Mouse (Mus musculus) midbrain, embryonic 13.5 days (tissue): ENCODE data around the gene Tph2. TPM values are rescaled to one million over a fixed set of nuclear protein-coding genes. Genes with fewer than 3 reads are reported as not detected.
A peak's percentile ranks its signal among the peaks of the same experiment; 100 is the strongest.

Experiments used
- ATAC-seq: fragments of 200-750 bp; cut with Nextera tagmentation; 2 replicates; pipeline ENCODE4 v1.8.0; 2017; ENCODE audit warnings: mild to moderate bottlenecking, moderate TSS enrichment, moderate library complexity
- H3K27ac ChIP-seq: fragments of 300-500 bp; sonication (generic); 2 replicates; pipeline ENCODE4 v1.5.1; 2015; ENCODE audit warnings: inconsistent platforms, mild to moderate bottlenecking, moderate library complexity
- H3K27me3 ChIP-seq: fragments of 300-500 bp; sonication (generic); 2 replicates; pipeline ENCODE4 v1.6.1; 2015; ENCODE audit warnings: mild to moderate bottlenecking, inconsistent platforms
- H3K36me3 ChIP-seq: fragments of 300-500 bp; sonication (generic); 2 replicates; pipeline ENCODE4 v1.6.1; 2015; ENCODE audit warnings: mild to moderate bottlenecking, inconsistent platforms
- H3K4me1 ChIP-seq: fragments of 300-500 bp; sonication (generic); replicated peaks from 2 replicates; pipeline ENCODE4 v1.6.1; 2015; ENCODE audit warnings: inconsistent platforms
- H3K4me2 ChIP-seq: fragments of 300-500 bp; sonication (generic); replicated peaks from 2 replicates; pipeline ENCODE4 v1.6.1; 2015; ENCODE audit warnings: moderate library complexity, mild to moderate bottlenecking, inconsistent platforms
- H3K4me3 ChIP-seq: fragments of 300-500 bp; sonication (generic); replicated peaks from 2 replicates; pipeline ENCODE4 v1.5.1; 2015; ENCODE audit warnings: mild to moderate bottlenecking, inconsistent platforms
- H3K9ac ChIP-seq: fragments of 300-500 bp; sonication (generic); replicated peaks from 2 replicates; pipeline ENCODE4 v1.6.1; 2015; ENCODE audit warnings: mild to moderate bottlenecking, inconsistent platforms
- H3K9me3 ChIP-seq: fragments of 300-500 bp; sonication (generic); 2 replicates; pipeline ENCODE4 v1.6.1; 2016; ENCODE audit warnings: mild to moderate bottlenecking, inconsistent platforms
- WGBS: fragments of 180-500 bp; shearing (Covaris S2); methylation state at CpG from one replicate; pipeline ENCODE4 v1.1.7; 2015; 5-methylcytosine and 5-hydroxymethylcytosine counted together
- polyA plus RNA-seq: library from polyadenylated mRNA; unstranded; fragments of >200 nt; fragmentation: Nextera tagmentation; extraction: Ambion mirVana; gene quantifications from 2 replicates; pipeline ENCODE4 v1.2.1, GENCODE M21; 2015

Tph2 gene
- polyA plus RNA-seq, 1 experiment from 2014 or later, result 7.8 TPM

- WGBS, result 61% methylated on average over 4 of the region's 4 CpGs
- no peak overlapping the region for H3K27ac ChIP-seq
- H3K9me3 ChIP-seq, result no peaks in the 10 kb centered on the region
- H3K36me3 ChIP-seq, result no peaks in the 10 kb centered on the region
- H3K4me2 ChIP-seq, result no peak overlapping the region
- no peak overlapping the region for H3K9ac ChIP-seq
- ATAC-seq, result no peak
- H3K4me3 ChIP-seq, result no peak overlapping the region
- H3K27me3 ChIP-seq, result no peaks in the 10 kb centered on the region
- H3K4me1 ChIP-seq, result 0 out of 2 replicates have a peak, but pooled peaks cover 3% of the 10 kb centered on the region
These were observed 133.2 kb downstream of the Tph2 start for GRCm38 (mm10) chr10:115051602-115052001.

GRCm38 (mm10) chr10:115050674-115051073, 134.1 kb downstream of the Tph2 start:
- 95% methylated on average over 10 of the region's 12 CpGs for WGBS
- peak; percentile 65 for ATAC-seq
- H3K4me3 ChIP-seq, result no peak overlapping the region
- no peak overlapping the region for H3K9ac ChIP-seq
- no peaks in the 10 kb centered on the region for H3K27me3 ChIP-seq
- no peak overlapping the region for H3K4me2 ChIP-seq
- H3K9me3 ChIP-seq, result no peaks in the 10 kb centered on the region
- H3K4me1 ChIP-seq, result 0 out of 2 replicates have a peak, but pooled peaks cover 3% of the 10 kb centered on the region
- H3K36me3 ChIP-seq, result no peaks in the 10 kb centered on the region
- 0 out of 2 replicates have a peak overlapping the region, but pooled peaks have one; percentile 31 for H3K27ac ChIP-seq

- WGBS, result 38% methylated on average over 8 of the region's 8 CpGs
- 0 out of 2 replicates have a peak, but pooled peaks cover 3% of the 10 kb centered on the region for H3K4me1 ChIP-seq
- H3K9me3 ChIP-seq, result no peaks in the 10 kb centered on the region
- peak overlapping the region; percentile 31; the same call in 1 of the 2 replicates for H3K27ac ChIP-seq
- no peak overlapping the region for H3K9ac ChIP-seq
- no peak overlapping the region; the same call in 1 of the 2 replicates for H3K4me2 ChIP-seq
- H3K27me3 ChIP-seq, result no peaks in the 10 kb centered on the region
- H3K4me3 ChIP-seq, result no peak overlapping the region
- H3K36me3 ChIP-seq, result no peaks in the 10 kb centered on the region
- peak; percentile 55; the same call in 1 of the 2 replicates for ATAC-seq
These were observed 134.6 kb downstream of the Tph2 start for GRCm38 (mm10) chr10:115050178-115050577.

GRCm38 (mm10) chr10:115048565-115048964, 136.3 kb downstream of the Tph2 start:
- 0 out of 2 replicates have a peak, but pooled peaks have one; percentile 58 for ATAC-seq
- H3K27ac ChIP-seq, result no peak overlapping the region
- WGBS, result 93% methylated on average over 2 of the region's 2 CpGs
- H3K27me3 ChIP-seq, result no peaks in the 10 kb centered on the region
- no peaks in the 10 kb centered on the region for H3K9me3 ChIP-seq
- 0 out of 2 replicates have a peak, but pooled peaks cover 3% of the 10 kb centered on the region for H3K4me1 ChIP-seq
- H3K9ac ChIP-seq, result no peak overlapping the region
- H3K4me3 ChIP-seq, result no peak overlapping the region
- no peaks in the 10 kb centered on the region for H3K36me3 ChIP-seq
- H3K4me2 ChIP-seq, result no peak overlapping the region

GRCm38 (mm10) chr10:115035748-115036147, 149.1 kb downstream of the Tph2 start:
- WGBS, result 95% methylated on average over 9 of the region's 9 CpGs
- Histone ChIP-seq H3K27ac (no peak overlapping the region), H3K9ac (no peak overlapping the region), H3K4me3 (no peak overlapping the region), H3K4me1 (no peaks in the 10 kb centered on the region), H3K9me3 (no peaks in the 10 kb centered on the region), H3K27me3 (no peaks in the 10 kb centered on the region), H3K36me3 (no peaks in the 10 kb centered on the region), H3K4me2 (no peak overlapping the region)
- no peak for ATAC-seq

Other genes starting within 250 kb of the Tph2 start
- gene Tbc1d15, start 66.4 kb upstream of the Tph2 start, polyA plus RNA-seq, result 36.5 and 42.5 TPM in 2 replicates
- gene Rab21, start 130.6 kb upstream of the Tph2 start, polyA plus RNA-seq, result 6.7 and 7.0 TPM in 2 replicates
- gene Tmem19, start 177.5 kb upstream of the Tph2 start, polyA plus RNA-seq, result 41.9 and 43.4 TPM in 2 replicates
- 30.2 and 36.1 TPM in 2 replicates for gene Thap2, start 199.4 kb upstream of the Tph2 start, polyA plus RNA-seq
- gene Zfc3h1, start 199.9 kb upstream of the Tph2 start, polyA plus RNA-seq, result 21.4 and 24.6 TPM in 2 replicates